Mouse (Mus musculus) intestine, postnatal 0 days (tissue): Measurements from ENCODE around the gene Ugt1a6b. TPM values are rescaled to one million over a fixed set of nuclear protein-coding genes. Genes with fewer than 3 reads are reported as not detected.
"Not testable (repeated sequence)": the region's sequence is repeated elsewhere in the genome, so short reads cannot be mapped to it uniquely, and the experiment has no call there.

ENCODE experiments used
- ATAC-seq: fragments of 200-750 bp; cut with Nextera tagmentation; 2 replicates; pipeline ENCODE4 v1.8.0; 2017; ENCODE audit warnings: mild to moderate bottlenecking, moderate TSS enrichment, moderate library complexity
- H3K27ac ChIP-seq: fragments of 300-500 bp; sonication (generic); 2 replicates; pipeline ENCODE4 v1.5.1; 2014; ENCODE audit warnings: mild to moderate bottlenecking, low read depth, low read length, moderate library complexity
- H3K27me3 ChIP-seq: fragments of 300-500 bp; sonication (generic); replicated peaks from 2 replicates; pipeline ENCODE4 v1.6.1; 2014; ENCODE audit warnings: low read length, mixed read lengths; ENCODE audit not compliant: control insufficient read depth, insufficient read depth
- H3K36me3 ChIP-seq: fragments of 300-500 bp; sonication (generic); 2 replicates; pipeline ENCODE4 v1.6.1; 2014; ENCODE audit warnings: mild to moderate bottlenecking, moderate library complexity; ENCODE audit not compliant: control insufficient read depth, insufficient read depth
- H3K4me1 ChIP-seq: fragments of 300-500 bp; sonication (generic); replicated peaks from 2 replicates; pipeline ENCODE4 v1.6.1; 2014; ENCODE audit warnings: antibody characterized with exemption, low read length, mixed read lengths; ENCODE audit not compliant: control insufficient read depth, insufficient read depth
- H3K4me2 ChIP-seq: fragments of 300-500 bp; sonication (generic); replicated peaks from 2 replicates; pipeline ENCODE4 v1.6.1; 2014; ENCODE audit warnings: low read depth, mild to moderate bottlenecking, moderate library complexity
- H3K4me3 ChIP-seq: fragments of 300-500 bp; sonication (generic); 2 replicates; pipeline ENCODE4 v1.5.1; 2014; ENCODE audit warnings: low read depth, low read length
- H3K9ac ChIP-seq: fragments of 300-500 bp; sonication (generic); 2 replicates; pipeline ENCODE4 v1.6.1; 2014; ENCODE audit warnings: mild to moderate bottlenecking, low read depth, low read length
- H3K9me3 ChIP-seq: fragments of 300-500 bp; sonication (generic); 2 replicates; pipeline ENCODE4 v1.6.1; 2016; ENCODE audit warnings: mixed run types; ENCODE audit not compliant: control insufficient read depth
- CTCF ChIP-seq: sonication (generic); IDR thresholded peaks from 2 replicates; pipeline ENCODE4 v1.5.1; 2016; ENCODE audit warnings: low read depth, mild to moderate bottlenecking, control low read depth, antibody characterized with exemption, moderate library complexity
- WGBS: fragments of 180-500 bp; shearing (Covaris S2); extraction: QIAGEN DNeasy Blood & Tissue Kit; methylation state at CpG from one replicate; pipeline ENCODE4 v1.1.7; 2014; 5-methylcytosine and 5-hydroxymethylcytosine counted together
- polyA plus RNA-seq: library from polyadenylated mRNA; unstranded; fragments of >200 nt; fragmentation: Nextera tagmentation; extraction: Ambion mirVana; gene quantifications from 2 replicates; pipeline ENCODE4 v1.2.1, GENCODE M21; 2015

Ugt1a6b gene
- polyA plus RNA-seq, 1 experiment from 2014 or later = 0.35 TPM

DNA sequence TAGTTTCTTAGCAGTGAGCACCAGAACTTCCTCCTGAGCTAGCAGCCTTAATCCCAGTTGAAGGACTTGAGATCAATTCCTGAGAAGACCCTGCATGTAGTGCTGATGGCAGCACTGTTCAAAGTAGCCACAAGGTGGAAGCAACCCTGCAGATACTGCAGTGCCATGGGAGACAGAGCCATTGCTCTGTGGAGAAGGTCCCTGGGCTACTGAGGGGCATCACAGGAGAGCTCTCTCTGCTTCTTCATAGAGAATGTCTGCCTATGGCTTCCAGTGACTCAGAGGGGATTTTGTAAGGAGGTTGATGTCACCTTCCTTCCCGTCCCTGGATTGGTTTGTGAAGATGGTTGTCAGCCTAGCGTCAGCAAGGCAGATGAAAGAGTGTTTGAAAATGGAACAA, 47.1 kb downstream of the Ugt1a6b start:
- 78% methylated on average over 2 of the region's 2 CpGs for WGBS
- H3K4me3 ChIP-seq, ATAC-seq, H3K9me3 ChIP-seq, H3K4me2 ChIP-seq, H3K4me1 ChIP-seq, H3K9ac ChIP-seq, H3K27me3 ChIP-seq, H3K36me3 ChIP-seq, H3K27ac ChIP-seq: not testable (repeated sequence)
- TF ChIP-seq CTCF = peak; percentile 66

- Histone ChIP-seq H3K4me3 (no peak overlapping the region), H3K27me3 (no peaks in the 10 kb centered on the region), H3K4me2 (no peak overlapping the region), H3K36me3 (no peaks in the 10 kb centered on the region), H3K9me3 (no peaks in the 10 kb centered on the region), H3K4me1 (no peaks in the 10 kb centered on the region), H3K27ac (no peak overlapping the region), H3K9ac (no peak overlapping the region)
- ATAC-seq = peak; percentile 31
- TF ChIP-seq CTCF = no peak
- WGBS = 24% methylated on average over 2 of the region's 2 CpGs
These were observed 55.4 kb downstream of the Ugt1a6b start for GRCm38 (mm10) chr1:88158430-88158829.

- WGBS = 78% methylated on average over 5 of the region's 5 CpGs
- no peak for TF ChIP-seq CTCF
- no peaks in the 10 kb centered on the region for H3K36me3 ChIP-seq
- H3K4me2 ChIP-seq = no peak within 1 kb of the TSS
- H3K27me3 ChIP-seq = no peaks in the 10 kb centered on the region
- no peak within 1 kb of the TSS for H3K4me3 ChIP-seq
- no peak within 1 kb of the TSS for H3K27ac ChIP-seq
- ATAC-seq = no peak
- no peaks in the 10 kb centered on the region; the same call in 1 of the 2 replicates for H3K9me3 ChIP-seq
- no peaks in the 10 kb centered on the region for H3K4me1 ChIP-seq
- no peak within 1 kb of the TSS for H3K9ac ChIP-seq
These were observed 62.7 kb downstream of the Ugt1a6b start, which contains the start of gene Ugt1a5 for GRCm38 (mm10) chr1:88165711-88166110. Ugt1a5 (plus strand) TSS chr1:88166012.

DNA sequence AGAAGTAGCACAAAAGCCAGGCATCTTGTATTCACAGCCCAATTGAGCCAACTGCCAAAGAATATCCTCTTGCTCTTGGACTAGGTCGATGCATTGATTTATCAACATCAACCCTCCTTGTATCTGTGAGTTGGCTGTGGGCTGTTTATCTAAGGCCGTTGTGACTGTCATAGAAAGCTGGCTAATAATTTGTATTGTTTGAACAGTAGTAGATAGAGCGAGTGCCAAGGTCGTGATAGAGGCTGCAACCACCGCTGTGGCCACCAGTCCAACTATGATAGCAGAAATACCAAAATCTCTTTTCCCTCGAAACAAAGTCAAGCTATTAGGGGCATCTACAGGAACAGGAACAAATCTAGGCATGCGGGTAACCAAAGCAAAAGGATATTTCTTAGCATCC, 69.1 kb downstream of the Ugt1a6b start:
- H3K27me3 ChIP-seq, H3K9me3 ChIP-seq, H3K4me3 ChIP-seq, H3K9ac ChIP-seq, H3K4me1 ChIP-seq, H3K27ac ChIP-seq, ATAC-seq, H3K36me3 ChIP-seq, H3K4me2 ChIP-seq: not testable (repeated sequence)
- WGBS = 70% methylated on average over 5 of the region's 7 CpGs

DNA sequence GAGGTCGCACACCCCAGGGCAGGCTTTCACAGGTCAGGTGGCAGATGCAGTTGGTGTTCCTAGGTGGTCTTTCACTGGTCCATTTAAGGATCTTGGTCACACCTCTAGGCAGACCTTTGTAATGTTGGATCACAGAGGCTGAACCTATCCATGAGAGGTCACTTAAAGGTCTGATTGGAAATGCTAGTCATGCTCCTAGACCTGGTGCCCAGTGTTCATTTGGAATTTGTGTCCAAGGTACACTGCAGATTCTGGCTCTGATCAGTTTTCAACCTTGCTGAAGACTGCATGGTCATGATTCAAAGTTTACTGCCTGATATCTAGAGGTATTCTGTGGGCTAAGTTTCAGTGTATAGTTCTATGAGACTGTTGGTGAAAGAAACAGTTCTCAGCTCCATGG, 76.6 kb downstream of the Ugt1a6b start:
- no peak for ATAC-seq
- no peak for TF ChIP-seq CTCF
- no peak overlapping the region for H3K9ac ChIP-seq

DNA sequence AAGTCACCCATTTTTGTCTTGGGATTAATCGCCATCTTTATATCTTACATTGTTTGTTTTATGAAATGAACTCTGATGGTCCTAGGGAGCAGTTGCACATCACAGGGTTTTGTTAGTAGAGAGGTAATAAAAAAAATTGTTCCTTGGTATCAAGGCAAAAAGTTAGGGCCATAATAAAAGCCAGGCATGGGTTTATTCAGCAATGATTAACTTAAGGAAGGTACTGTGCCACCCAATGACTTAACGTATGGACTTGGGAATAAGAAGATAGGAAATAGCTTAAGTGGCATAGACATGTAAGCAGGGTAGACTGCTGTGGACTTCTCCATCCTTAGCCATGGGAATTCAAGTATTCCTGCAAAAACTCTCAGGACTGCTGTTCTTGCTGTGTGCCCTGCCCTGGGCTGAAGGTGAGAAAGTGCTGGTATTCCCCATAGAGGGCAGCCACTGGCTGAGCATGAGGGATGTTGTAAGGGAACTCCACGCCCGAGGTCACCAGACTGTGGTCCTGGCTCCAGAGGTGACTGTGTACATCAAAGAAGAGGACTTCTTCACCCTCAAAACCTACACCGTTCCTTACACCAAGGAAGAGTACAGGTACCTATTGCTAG, 83.4 kb downstream of the Ugt1a6b start:
- Histone ChIP-seq H3K27me3 (no peaks in the 10 kb centered on the region), H3K27ac (no peak overlapping the region), H3K36me3 (no peaks in the 10 kb centered on the region), H3K4me2 (no peak overlapping the region), H3K4me1 (no peaks in the 10 kb centered on the region), H3K9me3 (no peaks in the 10 kb centered on the region), H3K9ac (no peak overlapping the region), H3K4me3 (no peak overlapping the region)
- no peak for TF ChIP-seq CTCF
- peak; percentile 53 for ATAC-seq
- WGBS = 68% methylated on average over 5 of the region's 5 CpGs

More for the DNA sequence above, 76.6 kb downstream of the Ugt1a6b start:
- Histone ChIP-seq H3K27me3 (no peaks in the 10 kb centered on the region), H3K36me3 (peaks cover 3% of the 10 kb centered on the region; the same call in 1 of the 2 replicates), H3K4me2 (no peak overlapping the region), H3K4me1 (no peaks in the 10 kb centered on the region), H3K9me3 (peaks cover 3% of the 10 kb centered on the region; the same call in 1 of the 2 replicates), H3K4me3 (no peak overlapping the region), H3K27ac (no peak overlapping the region)
- 95% methylated on average over 1 of the region's 1 CpGs for WGBS
